Comparison of ENCODE assay signal across 21 mouse cellular contexts in the genomic region with DNA sequence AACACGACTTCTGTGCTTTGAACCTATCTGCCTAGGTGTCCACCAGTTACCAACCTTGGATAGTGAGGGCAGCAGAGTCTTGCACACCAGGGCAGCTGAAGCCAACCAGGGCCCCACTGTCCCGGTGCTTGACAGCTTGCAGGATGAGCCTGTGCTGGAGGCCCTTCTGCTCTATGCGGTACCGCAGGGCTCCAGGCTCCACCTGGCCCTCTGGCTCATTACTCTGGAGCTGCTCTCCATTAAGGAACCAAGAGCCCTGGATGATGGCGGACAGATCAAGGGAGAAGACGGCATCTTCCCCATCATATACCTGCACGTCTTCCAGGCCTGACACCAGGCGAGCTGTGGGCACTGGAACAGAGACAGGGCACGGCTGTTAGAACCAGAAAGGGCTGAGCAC. TPM values are rescaled to one million over a fixed set of nuclear protein-coding genes. Genes with fewer than 3 reads are reported as not detected.
DNase-seq lines count a peak whose midpoint lies in the region; ATAC-seq lines count a peak whose summit lies in the region.
"Had no signal": no experiment of that assay in that cellular context is flagged by ENCODE, and none has a peak within 500 bp of the region (broad histone marks: within the 10 kb centered on the region; RNA-seq: fewer than 3 reads in every experiment).

No protein-coding gene starts in this region.

- intact Hi-C loops in heart, postnatal 36 days (cut with DNase I) = no loop called here

- no peak overlapping the region for H3K9ac ChIP-seq in forebrain, embryonic 11.5 days (ENCODE audit: low read length)
- H3K9ac ChIP-seq in forebrain, embryonic 13.5 days = no peak overlapping the region

- 97% methylated on average over 9 of the region's 9 CpGs for WGBS in forebrain, embryonic 11.5 days
- 92% methylated on average over 9 of the region's 9 CpGs for WGBS in forebrain, embryonic 13.5 days

- no peaks in the 10 kb centered on the region for H3K27me3 ChIP-seq in forebrain, embryonic 11.5 days (ENCODE audit: control insufficient read depth, insufficient read depth, low read length)
- peaks cover 6% of the 10 kb centered on the region; the same call in 1 of the 2 replicates for H3K27me3 ChIP-seq in forebrain, embryonic 13.5 days

- H3K27ac ChIP-seq in forebrain, embryonic 11.5 days (ENCODE audit: low read depth, low read length) = no peak overlapping the region
- H3K27ac ChIP-seq in forebrain, embryonic 13.5 days = no peak overlapping the region

- peak; percentile 5 for DNase-seq in cerebellum, adult 9-10 months
- DNase-seq in cerebellum, adult 11 months = no peak
- peak; percentile 38 for DNase-seq in forebrain, embryonic 11.5 days (ENCODE audit: low spot score)
- DNase-seq in heart, adult 11 months = peak; percentile 70
- no peak for DNase-seq in heart, postnatal 36 days
- DNase-seq: adrenal gland, adult 2 months; adrenal gland, adult 8-10 months; adrenal gland, postnatal 10 days; adrenal gland, postnatal 14 days; adrenal gland, postnatal 25 days; adrenal gland, postnatal 36 days; B cell, adult 2 months; cerebellum, adult 11-12 months; cerebellum, adult 18-20 months had no signal

- no peak for ATAC-seq in forebrain, embryonic 11.5 days (replicated peaks; ENCODE audit: low FRiP score)
- ATAC-seq in forebrain, embryonic 13.5 days = no peak
- ATAC-seq: activated CD4-positive, CD25-positive, alpha-beta regulatory T cell, adult 4 months; CD4-positive, CD25-positive, alpha-beta regulatory T cell, adult 4 months; Patski had no signal

- H3K36me3 ChIP-seq in forebrain, embryonic 11.5 days (ENCODE audit: control insufficient read depth, insufficient read depth, low read length) = peaks cover 8% of the 10 kb centered on the region
- peaks cover 63% of the 10 kb centered on the region for H3K36me3 ChIP-seq in forebrain, embryonic 13.5 days (ENCODE audit: poor library complexity, severe bottlenecking)
- H3K36me3 ChIP-seq: G1E had no signal

- H3K4me2 ChIP-seq in forebrain, embryonic 11.5 days (ENCODE audit: low read depth, low read length, severe bottlenecking) = no peak overlapping the region
- no peak overlapping the region for H3K4me2 ChIP-seq in forebrain, embryonic 13.5 days

- H3K9me3 ChIP-seq in forebrain, embryonic 11.5 days (ENCODE audit: control insufficient read depth, low read length) = no peaks in the 10 kb centered on the region
- H3K9me3 ChIP-seq in forebrain, embryonic 13.5 days (replicated peaks) = no peaks in the 10 kb centered on the region

- H3K4me1 ChIP-seq in forebrain, embryonic 11.5 days (replicated peaks; ENCODE audit: control insufficient read depth, insufficient read depth, low read length) = peaks cover 5% of the 10 kb centered on the region; the same call in 1 of the 2 replicates
- peaks cover 22% of the 10 kb centered on the region for H3K4me1 ChIP-seq in forebrain, embryonic 13.5 days

- no peak overlapping the region for H3K4me3 ChIP-seq in forebrain, embryonic 11.5 days (ENCODE audit: low read depth, low read length)
- H3K4me3 ChIP-seq in forebrain, embryonic 13.5 days = no peak overlapping the region

RNA-seq across cellular contexts. Expression of a gene that starts 4.3 kb away (rescaled TPM):
- 42.6 and 44.7 TPM in 2 replicates for polyA plus RNA-seq in forebrain, embryonic 11.5 days (2014; fragmentation: Nextera tagmentation; extraction: Ambion mirVana)
- 15.5 and 17.2 TPM in 2 replicates for polyA plus RNA-seq in forebrain, embryonic 13.5 days (2015; fragmentation: Nextera tagmentation; extraction: Ambion mirVana)
- total RNA-seq in heart, postnatal 36 days (2021) = 100 to 1,000 TPM; 130 to 136 TPM
- polyA plus RNA-seq: activated CD4-positive, CD25-positive, alpha-beta regulatory T cell, adult 4 months; CD4-positive, CD25-positive, alpha-beta regulatory T cell, adult 4 months; G1E had no signal

RNA-seq across cellular contexts. Expression of a gene that starts 5.0 kb away (rescaled TPM):
- 1.3 and 2.4 TPM in 2 replicates for polyA plus RNA-seq in forebrain, embryonic 11.5 days (2014; fragmentation: Nextera tagmentation; extraction: Ambion mirVana)
- 5.8 and 8.0 TPM in 2 replicates for polyA plus RNA-seq in forebrain, embryonic 13.5 days (2015; fragmentation: Nextera tagmentation; extraction: Ambion mirVana)
- 1 to 10 TPM; 3.6 TPM for total RNA-seq in heart, postnatal 36 days (2021)
- total RNA-seq: CH12.LX, G1E, MEL had no signal
- polyA plus RNA-seq: activated CD4-positive, CD25-positive, alpha-beta regulatory T cell, adult 4 months; CD4-positive, CD25-positive, alpha-beta regulatory T cell, adult 4 months; G1E had no signal

RNA-seq across cellular contexts. Expression of a gene that starts 19.4 kb away (rescaled TPM):
- 23.9 and 27.6 TPM in 2 replicates for polyA plus RNA-seq in forebrain, embryonic 11.5 days (2014; fragmentation: Nextera tagmentation; extraction: Ambion mirVana)
- 16.3 and 19.4 TPM in 2 replicates for polyA plus RNA-seq in forebrain, embryonic 13.5 days (2015; fragmentation: Nextera tagmentation; extraction: Ambion mirVana)
- total RNA-seq in heart, postnatal 36 days (2021) = 10 to 100 TPM in 1 of 2 experiments, 1 to 10 TPM in 1; 9.2 to 14.1 TPM

RNA-seq across cellular contexts. Expression of a gene that starts 22.6 kb away (rescaled TPM):
- 8.9 and 9.4 TPM in 2 replicates for polyA plus RNA-seq in forebrain, embryonic 11.5 days (2014; fragmentation: Nextera tagmentation; extraction: Ambion mirVana)
- 34.0 and 35.5 TPM in 2 replicates for polyA plus RNA-seq in forebrain, embryonic 13.5 days (2015; fragmentation: Nextera tagmentation; extraction: Ambion mirVana)
- total RNA-seq in heart, postnatal 36 days (2021) = under 1 TPM; 0.11 to 0.19 TPM
- polyA plus RNA-seq: CD4-positive, CD25-positive, alpha-beta regulatory T cell, adult 4 months had no signal

RNA-seq across cellular contexts. Expression of a gene that starts 22.8 kb away (rescaled TPM):
- 21.3 and 23.3 TPM in 2 replicates for polyA plus RNA-seq in forebrain, embryonic 11.5 days (2014; fragmentation: Nextera tagmentation; extraction: Ambion mirVana)
- 16.9 and 18.6 TPM in 2 replicates for polyA plus RNA-seq in forebrain, embryonic 13.5 days (2015; fragmentation: Nextera tagmentation; extraction: Ambion mirVana)
- 10 to 100 TPM; 25.5 to 26.8 TPM for total RNA-seq in heart, postnatal 36 days (2021)

Comparison
In these comparisons a context has a peak if more than half of its experiments do, and no peak if none do; other contexts are left out.
1. DNase-seq: peak in cerebellum, adult 9-10 months (single experiment), forebrain, embryonic 11.5 days (single experiment) and heart, adult 11 months (single experiment); none in cerebellum, adult 11 months (single experiment) and heart, postnatal 36 days (0 of 2).